Mouse (Mus musculus) liver, embryonic 14.5 days (tissue): ENCODE results near the gene Mrps23.
A peak's percentile ranks its signal among the peaks of the same experiment; 100 is the strongest.

Experiments
- CTCF ChIP-seq: IDR thresholded peaks from 2 replicates; pipeline ENCODE4 v1.5.1; 2016; ENCODE audit warnings: antibody characterized with exemption, low read depth, control low read depth
- EP300 ChIP-seq: IDR thresholded peaks from 2 replicates; pipeline ENCODE4 v1.6.1; 2016; ENCODE audit warnings: antibody characterized with exemption, low read depth

DNA sequence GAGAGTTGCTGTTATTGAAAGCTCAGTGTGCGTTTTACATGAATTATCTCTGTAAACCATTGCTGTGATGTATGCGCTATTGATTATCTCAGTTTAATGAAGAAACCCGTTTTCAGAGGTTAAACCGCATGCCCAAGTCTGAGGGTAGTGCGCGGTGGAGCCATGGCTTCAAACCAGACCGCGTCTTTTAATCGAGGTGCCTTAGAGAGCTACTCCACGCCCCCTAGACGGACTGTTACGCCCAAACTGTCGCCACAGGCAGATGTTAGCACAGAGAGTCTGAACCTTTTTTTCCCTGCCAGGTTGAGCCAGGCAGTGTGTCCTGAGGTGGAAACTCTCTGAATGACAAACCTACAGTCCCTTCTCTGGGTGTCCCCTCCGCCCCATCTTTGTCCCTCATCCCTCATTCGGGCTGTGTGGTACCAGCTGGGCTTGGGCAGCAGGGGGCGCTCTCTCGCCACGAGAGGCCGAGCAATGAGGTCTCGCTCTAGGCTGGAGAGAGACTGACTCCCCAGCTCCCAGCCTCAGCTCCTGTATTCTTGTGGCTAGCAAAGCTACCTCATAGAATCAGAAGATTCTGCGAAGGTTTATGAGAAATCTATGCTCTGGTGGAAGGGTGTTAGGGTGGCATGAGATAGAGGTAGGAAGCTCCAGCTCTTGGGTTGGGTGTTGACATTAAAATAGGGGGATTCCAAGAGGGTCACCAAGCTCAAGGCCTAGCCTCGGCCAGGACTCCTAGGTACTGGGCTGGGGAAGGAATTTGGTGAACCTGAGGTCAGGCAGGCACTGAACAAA is 48.0 kb downstream of the Mrps23 start:
- TF ChIP-seq CTCF (peak; percentile 96), EP300 (no peak)
